Mouse (Mus musculus) induced T-regulatory cell, adult 2 months (primary cell): ENCODE measurements around the gene Grk5.
A peak's percentile ranks its signal among the peaks of the same experiment; 100 is the strongest.

Experiments used
- DNase-seq: peaks from one replicate; pipeline ENCODE4 v3.0.0-alpha.2; 2012; ENCODE audit warnings: low read depth

The Grk5 gene

GRCm38 (mm10) chr19:61064386-61064785 is 174.8 kb downstream of the Grk5 start:
- DNase-seq, result no peak

- no peak for DNase-seq
These were observed 175.5 kb downstream of the Grk5 start for GRCm38 (mm10) chr19:61065011-61065410.

GRCm38 (mm10) chr19:61078622-61079021 is 189.1 kb downstream of the Grk5 start:
- DNase-seq, result no peak

GRCm38 (mm10) chr19:61080251-61080749 is 190.8 kb downstream of the Grk5 start:
- DNase-seq, result no peak

- DNase-seq, result no peak
These were observed 193.5 kb downstream of the Grk5 start for GRCm38 (mm10) chr19:61083006-61083405.

GRCm38 (mm10) chr19:61084149-61084940 is 194.8 kb downstream of the Grk5 start:
- DNase-seq, result peak; percentile 89

- no peak for DNase-seq
These were observed 195.7 kb downstream of the Grk5 start for GRCm38 (mm10) chr19:61085217-61085616.

GRCm38 (mm10) chr19:61087781-61088180 is 198.2 kb downstream of the Grk5 start:
- no peak for DNase-seq

GRCm38 (mm10) chr19:61089001-61089400 is 199.5 kb downstream of the Grk5 start:
- DNase-seq, result no peak

GRCm38 (mm10) chr19:61090541-61090940 is 201.0 kb downstream of the Grk5 start:
- no peak for DNase-seq

GRCm38 (mm10) chr19:61096776-61097175 is 207.2 kb downstream of the Grk5 start:
- no peak for DNase-seq

GRCm38 (mm10) chr19:61097764-61098163 is 208.2 kb downstream of the Grk5 start:
- peak; percentile 61 for DNase-seq

GRCm38 (mm10) chr19:61110184-61110583 is 220.6 kb downstream of the Grk5 start:
- peak; percentile 48 for DNase-seq

- no peak for DNase-seq
These were observed 241.5 kb downstream of the Grk5 start for GRCm38 (mm10) chr19:61131096-61131495.

- DNase-seq, result no peak
These were observed 249.1 kb downstream of the Grk5 start for GRCm38 (mm10) chr19:61138655-61139054.

GRCm38 (mm10) chr19:61140342-61141206 is 251.0 kb downstream of the Grk5 start, which contains the start of gene Zfp950:
Gene Zfp950, minus strand, starts transcription at chr19:61140840.
- DNase-seq, result peak; percentile 93

GRCm38 (mm10) chr19:61141299-61141698 is 251.8 kb downstream of the Grk5 start:
- no peak for DNase-seq
